Comparison of ENCODE assay signal across 13 mouse cellular contexts in genomic region chr13:21462516-21462915, GRCm38 (mm10). TPM values are rescaled to one million over a fixed set of nuclear protein-coding genes. Genes with fewer than 3 reads are reported as not detected.
"Had no signal": no experiment of that assay in that cellular context is flagged by ENCODE, and none has a peak within 500 bp of the region (broad histone marks: within the 10 kb centered on the region; RNA-seq: fewer than 3 reads in every experiment).

No protein-coding gene starts in this region.

RNA-seq across cellular contexts. Expression of gene Nkapl, which starts 5.8 kb away (rescaled TPM):
- polyA plus RNA-seq: spleen, adult 2 months had no signal

RNA-seq across cellular contexts. Expression of gene Gm10065, which starts 16.7 kb away (rescaled TPM):
- polyA plus RNA-seq: neural tube, embryonic 13.5 days; neural tube, embryonic 14.5 days; neural tube, embryonic 15.5 days; small intestine, adult 2 months; spleen, adult 2 months; stomach, embryonic 14.5 days; stomach, embryonic 15.5 days; stomach, embryonic 16.5 days; stomach, postnatal 0 days; testis, adult 2 months; thymus, adult 2 months; thymus, postnatal 0 days; urinary bladder, adult 2 months had no signal
